Mouse (Mus musculus) thymus, postnatal 4 days (tissue): ENCODE measurements at regions not wholly inside any gene's neighbourhood (a gene's known extent, or its start where the extent isn't known, plus 50 kb on each side); places are given as distances from the start of the nearest gene placed in this dataset.
A peak's percentile ranks its signal among the peaks of the same experiment; 100 is the strongest.

ENCODE experiments used
- DNase-seq: peaks from one replicate; pipeline ENCODE4 v3.0.0; 2021

DNA sequence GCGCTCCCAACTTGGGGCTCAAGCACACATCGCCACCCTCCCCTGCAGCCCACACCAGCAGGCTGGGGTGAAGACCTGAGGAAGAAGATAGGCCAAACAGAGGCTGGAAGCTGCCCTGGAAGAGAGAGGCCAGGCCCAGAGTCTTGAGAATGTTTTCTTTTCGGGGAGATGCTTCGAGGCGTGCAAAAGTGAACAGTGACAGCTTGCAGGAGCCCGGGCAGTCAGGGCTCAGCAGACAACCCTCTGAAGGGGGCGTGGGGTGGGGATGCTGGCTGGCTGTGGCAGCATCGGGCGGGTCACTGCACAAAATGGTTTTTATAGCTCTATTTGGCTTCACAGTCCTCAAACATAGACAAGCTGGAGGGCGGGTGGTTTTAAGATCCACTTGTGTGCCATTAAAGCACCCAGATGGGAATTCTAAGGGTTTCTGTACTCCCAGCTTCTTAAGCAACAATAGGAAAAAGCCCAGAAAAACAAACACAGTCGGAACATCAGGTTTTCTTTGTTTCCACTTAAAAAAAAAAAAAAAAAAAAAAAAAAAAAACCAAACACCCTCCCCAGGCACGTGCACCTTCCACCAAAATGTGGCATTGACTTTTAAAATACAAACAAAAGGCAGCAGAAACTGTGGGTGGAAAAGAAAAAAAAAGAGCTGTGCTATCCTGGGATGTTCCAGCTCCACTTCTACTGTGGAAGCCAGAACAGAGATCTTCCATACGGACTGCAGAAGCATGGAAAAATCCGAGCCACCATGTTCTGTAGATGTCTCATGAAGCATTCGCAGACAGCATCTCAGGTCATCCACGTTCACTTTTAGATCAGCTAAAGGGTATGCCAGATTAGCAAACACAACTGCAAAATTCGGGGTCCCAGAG is 123.5 kb downstream of the Ly86 start:
- DNase-seq: no peak

DNA sequence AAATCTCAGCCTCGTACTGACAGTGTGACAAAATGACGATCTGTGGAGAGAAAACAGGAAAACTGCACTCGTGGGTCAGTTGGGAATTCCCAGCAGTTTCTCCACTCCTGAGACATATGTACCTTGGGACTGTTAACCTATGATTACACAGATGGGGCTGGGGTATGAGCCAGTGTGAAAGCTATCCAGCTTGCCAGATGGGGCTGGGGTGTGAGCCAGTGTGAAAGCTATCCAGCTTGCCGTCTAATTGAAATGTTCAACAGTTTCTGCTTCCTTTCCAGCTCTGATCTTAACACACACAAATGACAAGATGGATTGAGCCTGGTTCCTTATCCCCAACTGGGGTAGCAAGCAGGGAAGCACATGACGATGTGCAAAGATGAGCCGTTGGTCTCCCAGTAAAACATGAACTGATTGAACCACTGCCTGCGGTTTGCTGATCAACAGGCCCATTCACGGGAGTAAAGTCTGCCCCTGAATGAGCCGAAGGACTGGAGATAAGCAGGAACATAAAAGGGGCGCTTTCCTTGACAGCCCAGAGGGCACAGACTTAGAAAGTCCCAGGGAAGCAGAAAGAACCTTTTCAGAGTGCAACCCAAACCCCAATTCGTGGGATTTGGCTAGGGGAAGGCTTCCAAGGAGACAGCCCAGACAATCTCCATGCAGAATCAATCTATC is 125.4 kb downstream of the Ly86 start:
- DNase-seq: no peak

DNA sequence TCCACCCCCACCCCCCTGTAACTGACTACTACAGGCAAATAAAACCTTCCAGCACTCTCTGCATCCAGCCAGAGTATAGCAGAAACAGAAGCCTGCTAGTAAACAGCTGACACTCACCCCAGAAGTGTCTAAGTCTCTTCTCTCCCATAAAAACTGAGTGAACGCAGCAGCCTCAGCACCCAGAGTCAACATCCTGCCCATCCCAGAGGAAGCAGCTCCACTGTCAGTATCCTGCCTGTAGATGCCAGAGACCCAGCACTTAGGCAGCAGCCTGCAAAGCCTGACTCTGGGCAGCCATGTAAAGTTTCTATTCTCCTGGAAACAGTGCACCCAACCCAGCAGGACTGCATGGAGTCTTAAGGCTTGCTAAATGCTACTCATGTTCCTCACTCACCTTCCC is 128.4 kb downstream of the Ly86 start:
- no peak for DNase-seq

DNA sequence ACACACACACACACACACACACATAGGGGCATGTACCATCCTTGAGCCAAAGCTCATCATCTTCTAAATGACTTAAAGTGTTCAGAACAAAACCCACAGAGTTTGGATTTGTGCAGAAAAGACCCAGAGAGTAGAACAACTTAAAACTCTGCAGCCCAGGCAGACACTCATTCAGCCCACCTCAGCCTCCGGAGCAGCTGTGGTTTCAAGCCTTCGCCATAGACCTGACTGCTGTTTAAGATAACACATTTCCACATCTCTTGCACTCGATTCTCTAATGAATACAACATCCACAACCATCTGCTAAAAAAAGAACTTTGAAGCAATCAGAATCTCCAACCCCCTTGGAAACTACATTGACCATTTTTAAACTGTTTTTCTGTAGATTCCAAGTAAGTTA is 130.8 kb downstream of the Ly86 start:
- DNase-seq: peak; percentile 17

DNA sequence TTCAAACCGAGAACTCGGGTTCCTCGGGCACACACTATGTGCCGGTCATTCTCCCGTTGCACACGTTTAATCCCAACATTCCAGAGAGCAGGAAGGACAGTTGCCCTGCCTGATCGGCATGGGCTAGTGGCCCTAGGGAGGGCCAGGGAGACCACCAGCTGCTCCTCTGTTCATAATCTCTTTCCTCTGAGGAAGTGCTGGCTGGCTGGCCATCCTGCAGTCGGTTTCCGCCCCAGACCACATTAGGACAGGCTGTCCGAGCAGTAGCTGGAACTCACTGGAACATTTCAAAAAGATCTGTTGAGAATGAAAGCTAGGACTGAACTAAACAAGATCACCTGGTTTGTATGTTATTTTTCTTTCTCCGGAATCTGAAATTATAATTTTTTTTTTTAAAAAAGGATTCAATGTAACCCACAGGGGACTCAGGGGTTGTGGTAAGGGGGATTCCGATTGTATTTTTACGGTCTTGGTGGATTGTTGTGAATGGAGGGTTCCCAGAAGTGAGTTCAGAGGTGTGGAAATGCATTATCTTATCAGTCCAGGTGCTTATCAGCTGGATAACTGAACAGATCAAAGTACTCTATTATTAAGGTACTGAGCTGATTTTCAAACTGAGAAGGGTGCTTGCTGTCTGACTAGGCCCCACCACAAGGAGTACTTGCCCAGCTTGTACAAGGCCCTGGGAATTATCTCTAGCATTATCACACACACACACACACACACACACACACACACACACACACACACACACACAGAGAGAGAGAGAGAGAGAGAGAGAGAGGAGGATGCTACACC is 131.4 kb downstream of the Ly86 start:
- DNase-seq: no peak

DNA sequence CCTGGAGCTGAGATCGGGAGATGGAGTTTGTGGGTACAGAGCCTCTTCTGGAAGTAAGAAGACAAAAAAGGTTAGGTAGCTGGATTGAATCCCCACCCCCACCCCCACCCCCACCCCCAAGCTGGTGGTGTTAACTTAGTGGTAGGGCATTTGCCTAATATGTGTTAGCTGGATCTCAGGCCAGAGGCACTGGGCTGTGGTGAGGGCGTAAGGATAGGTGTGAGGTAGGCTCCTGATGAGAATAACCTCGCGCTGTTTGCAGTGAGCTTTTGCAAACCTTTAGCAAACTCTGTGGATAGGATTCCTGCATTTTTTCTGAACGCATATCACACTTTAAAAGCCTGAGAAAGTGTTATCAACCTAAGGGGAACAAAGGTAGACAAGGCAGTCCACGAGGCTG is 132.3 kb downstream of the Ly86 start:
- no peak for DNase-seq

DNA sequence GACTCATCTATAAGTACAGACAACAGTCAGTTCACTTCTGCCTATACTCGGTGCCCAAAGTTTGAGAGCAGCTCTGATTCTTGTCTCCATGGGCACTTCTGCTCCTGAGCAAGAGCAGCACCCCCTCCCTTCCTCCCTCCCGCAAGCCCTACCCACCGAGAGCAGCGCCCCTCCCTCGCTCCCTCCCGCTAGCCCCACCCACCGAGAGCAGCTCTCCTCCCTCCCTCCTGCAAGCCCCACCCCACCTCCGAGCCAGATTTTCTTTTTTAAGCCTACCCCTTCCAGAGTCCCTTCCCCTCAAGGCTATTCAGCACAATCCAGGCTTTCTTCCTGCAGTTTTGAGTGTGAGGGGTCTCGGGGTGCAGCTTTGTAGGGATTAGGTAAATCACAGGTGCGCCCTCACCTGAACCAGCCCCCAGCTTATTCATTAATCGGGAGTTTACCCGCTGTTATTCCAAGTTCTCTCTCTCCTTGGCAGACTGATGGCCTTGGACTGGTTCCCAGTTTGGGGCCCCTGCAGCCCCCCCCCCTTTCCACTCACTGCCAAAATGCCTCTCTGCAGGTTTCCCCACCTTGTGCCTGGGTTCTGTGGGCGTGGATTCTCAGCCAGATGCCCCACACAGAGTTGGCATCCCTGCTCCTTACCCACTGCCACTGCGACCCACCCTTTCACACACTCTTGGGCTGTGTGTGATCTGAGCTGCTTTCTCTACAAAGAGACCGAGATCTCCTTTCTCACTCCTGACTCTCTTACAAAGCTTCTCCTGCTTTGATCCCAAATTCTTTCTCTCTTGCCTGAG is 132.9 kb downstream of the Ly86 start:
- peak; percentile 67 for DNase-seq

DNA sequence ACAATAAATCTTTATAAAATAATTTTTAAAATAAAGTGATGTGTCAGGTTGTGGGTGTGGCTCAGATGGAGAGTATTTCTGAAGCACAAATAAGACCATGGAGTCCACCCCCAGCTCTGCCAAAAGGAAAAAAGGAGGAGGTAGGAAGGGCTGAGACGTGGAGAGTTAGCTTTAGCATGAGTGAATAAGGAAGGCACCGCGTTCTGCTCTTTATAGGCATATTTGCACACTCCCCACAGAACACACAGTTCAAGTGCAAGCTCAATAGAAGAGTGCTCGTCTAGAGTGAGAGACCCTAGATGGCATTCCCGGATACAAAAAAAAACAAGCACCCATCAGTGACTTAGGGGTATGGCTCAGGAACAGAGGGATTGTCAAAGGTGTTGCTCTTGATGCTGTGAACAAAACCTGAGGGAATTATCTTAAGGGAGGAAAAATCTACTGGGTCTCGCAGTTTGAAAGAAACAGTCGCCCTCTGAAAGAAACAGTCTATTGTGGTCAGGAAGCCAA is 134.2 kb downstream of the Ly86 start:
- DNase-seq: no peak

DNA sequence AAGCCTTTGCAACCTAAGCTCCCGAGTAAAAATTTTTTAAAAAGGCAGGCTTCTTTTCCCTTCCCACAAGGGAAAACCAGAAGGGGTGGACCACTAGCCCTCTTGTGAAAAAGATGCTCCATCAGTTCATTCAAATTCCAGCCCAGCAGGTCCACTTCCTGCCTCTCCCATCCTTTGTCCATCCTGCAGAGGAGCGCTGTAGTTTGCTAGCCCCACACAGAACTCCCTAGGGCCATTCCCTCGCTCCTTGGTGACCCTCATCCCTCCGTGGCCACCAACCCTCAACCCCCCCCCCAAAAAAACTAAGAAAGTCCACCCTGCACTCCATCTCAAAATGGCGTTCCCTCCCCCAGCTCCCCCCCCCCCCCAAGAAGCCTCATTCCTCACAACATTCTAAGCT is 136.5 kb downstream of the Ly86 start:
- DNase-seq: no peak

DNA sequence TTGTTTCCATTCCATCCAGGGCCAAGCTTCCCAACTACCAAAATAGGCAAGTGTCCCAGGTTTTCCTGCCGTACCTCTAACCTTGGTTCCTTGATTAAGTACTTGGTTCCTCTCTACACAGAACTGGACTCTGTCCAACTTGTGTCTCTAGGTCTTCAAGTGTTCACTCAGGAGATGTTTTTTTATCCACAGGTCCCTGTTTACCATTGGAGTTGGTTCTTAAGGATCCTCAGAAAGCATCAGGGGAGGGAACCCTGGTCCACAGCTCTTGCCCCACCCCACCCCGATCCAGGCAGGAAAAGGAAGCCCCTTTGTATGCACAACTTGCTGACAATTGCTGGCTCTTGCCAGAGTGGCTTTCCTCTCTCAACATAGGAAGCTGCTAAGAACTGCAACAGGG is 137.0 kb downstream of the Ly86 start:
- DNase-seq: no peak

DNA sequence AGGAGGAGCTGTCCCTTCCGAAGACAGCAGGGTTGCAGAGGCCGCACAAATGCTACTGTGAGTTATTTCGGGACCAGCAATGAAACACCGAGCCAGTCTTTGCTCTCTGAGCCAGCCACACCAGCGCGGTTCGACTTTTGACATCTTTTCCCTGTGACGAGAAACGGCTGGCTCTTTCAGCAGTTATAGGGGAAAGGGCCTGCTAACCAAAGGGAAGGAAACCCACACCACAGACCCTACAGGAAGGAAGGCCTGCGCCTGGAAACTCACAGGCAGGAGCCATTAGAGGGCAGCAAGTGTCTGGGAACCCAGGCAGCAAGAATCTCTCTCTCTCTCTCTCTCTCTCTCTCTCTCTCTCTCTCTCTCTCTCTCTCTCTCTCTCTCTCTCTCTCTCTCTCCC is 137.6 kb downstream of the Ly86 start:
- DNase-seq: peak; percentile 67

DNA sequence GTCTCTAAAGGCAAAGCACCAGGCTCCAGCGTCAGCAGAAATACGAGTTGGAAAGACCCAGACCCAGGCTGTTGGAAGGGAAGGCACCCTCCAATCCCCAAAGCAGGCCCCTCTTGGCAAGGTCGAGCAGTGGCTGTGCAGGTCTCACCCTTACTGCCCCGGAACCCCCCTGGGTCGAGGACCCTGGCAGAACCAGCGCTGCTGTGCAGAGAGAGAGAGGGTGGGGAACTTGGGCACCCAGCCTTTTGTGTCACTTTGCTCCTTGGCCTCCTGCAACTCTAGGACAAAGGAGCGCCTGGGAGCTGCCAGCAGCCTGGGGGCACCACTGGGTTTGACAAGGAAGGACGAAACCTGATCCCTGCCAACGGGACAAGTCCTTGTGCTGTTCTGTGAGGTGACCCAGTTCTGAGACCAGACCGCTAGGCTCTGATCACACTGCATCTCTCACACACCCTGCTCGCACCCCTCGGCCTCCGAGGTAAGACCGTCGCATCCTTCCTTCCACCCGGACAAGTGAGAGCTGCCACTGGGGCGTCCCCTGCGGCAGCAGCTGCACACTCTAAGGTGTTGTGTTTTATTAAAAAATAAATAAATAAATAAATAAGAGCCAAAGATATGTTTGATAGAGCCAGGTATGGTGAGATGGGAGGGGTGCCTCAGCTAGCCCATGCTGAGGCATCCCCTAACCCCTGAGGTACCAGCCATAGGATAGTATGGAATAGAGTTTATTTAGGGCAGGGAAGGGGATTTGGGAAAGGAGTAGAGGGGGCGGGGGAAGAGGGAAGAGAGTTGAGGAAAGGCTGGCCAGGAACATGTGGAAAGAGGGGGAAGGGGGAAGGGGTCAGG is 138.2 kb downstream of the Ly86 start:
- DNase-seq: peak; percentile 54

DNA sequence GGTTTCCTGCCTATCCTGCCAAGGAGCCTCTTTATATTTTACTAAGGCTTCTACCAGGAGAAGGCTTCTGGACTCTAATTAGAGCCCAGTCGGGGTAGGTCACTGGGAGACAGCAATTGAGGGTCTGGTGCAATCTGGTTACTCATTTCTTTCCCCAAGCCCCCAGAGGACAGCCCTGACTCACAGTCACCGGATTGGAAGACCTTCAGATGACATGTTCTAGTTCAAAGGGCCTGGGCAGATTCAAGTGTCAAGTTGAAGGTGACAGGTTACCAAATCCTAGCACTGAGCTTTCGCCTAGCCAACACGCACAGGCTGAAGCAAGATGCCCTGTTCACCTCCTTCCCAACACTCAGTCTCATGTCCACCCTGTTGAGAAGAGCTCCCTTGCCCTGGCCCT is 139.6 kb downstream of the Ly86 start:
- no peak for DNase-seq

DNA sequence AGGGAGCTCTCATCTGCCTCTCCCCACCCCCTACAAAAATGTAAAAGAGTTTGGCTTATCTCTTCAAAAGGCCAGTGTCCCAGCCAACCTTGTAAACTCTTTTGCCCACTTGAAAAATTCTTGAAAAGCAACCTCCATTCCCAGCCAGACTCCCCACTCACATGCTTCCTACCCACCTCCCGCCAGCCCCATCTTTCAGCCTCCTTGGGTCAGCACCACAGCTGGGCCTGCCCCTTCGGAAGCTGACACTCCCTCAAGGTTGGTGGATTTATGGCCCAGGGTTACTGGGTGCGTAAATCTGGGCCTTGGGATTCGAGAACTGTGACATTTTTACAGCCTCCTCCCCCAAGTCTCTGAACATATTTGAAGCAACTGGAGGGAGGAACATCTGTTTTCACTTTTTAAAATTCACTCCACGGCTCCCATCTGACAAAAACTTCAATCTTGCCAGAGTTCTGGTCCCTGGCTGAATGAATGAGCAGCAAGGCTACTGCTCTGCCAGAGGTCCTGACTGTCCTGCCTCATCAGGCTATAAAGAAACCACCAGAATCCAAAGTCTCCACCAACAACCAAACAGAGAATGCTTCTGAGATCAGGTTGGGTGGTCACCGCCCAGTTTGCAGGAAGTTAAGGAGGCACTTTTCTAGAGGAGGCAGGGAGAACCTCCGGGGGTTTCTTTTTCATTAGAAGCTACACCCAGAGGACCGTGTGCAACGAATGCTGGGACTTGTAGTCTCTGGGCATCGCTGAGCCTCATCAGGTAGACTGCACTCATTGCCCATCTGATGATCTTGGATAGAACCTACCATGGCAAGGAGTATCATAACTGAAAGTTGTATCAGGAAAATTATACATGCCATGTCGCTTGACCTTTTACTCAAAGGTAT is 147.3 kb downstream of the Ly86 start:
- no peak for DNase-seq

DNA sequence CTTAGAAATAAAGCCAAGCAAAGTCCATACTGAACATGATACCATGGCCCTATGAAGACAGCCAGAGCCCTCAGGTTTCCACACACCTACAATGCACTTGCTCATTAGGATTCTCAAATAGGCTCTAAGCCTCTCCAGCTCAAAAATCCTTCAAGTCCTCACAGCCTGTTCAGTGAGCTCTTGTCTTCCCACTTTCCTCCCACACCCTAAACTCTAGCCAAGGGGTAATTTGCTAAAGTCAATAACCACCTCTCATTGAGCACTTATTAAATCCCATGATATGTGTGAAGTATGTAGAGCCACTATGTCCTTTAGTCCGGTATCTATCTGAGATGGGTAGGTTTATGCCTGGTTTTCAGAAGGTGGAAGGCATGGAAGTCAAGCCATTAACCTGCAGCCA is 148.3 kb downstream of the Ly86 start:
- no peak for DNase-seq

DNA sequence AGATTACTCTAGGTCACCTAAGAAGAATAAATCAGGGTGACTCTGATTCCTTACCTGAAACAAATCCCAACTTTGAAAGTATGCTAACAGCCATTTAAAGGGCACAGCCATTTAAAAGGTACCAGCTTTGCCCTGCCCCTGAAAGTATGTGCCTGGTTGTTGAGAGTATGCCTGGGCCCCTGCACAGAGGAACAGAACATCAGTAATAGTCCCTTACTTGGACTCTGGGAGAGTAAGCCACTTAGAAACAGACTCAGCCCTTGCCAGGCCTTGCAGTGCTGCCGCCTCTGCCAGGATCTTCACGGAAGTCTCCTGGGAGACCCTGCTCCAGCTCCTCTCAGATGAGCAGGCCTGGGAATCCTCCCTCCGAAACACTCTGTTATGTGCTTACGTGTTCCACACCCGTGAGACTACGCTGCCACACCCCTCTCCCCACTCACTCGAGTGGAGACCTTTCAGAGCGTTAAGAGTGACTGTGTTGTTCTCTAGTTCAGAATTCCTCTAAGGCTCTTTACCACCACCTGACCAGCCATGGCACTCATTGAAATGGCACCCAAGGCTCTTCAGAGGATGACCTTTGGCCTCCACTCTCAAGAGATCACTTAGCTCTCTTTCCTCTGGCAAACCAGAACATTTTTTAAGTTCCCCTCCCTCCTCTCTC is 150.4 kb downstream of the Ly86 start:
- no peak for DNase-seq

DNA sequence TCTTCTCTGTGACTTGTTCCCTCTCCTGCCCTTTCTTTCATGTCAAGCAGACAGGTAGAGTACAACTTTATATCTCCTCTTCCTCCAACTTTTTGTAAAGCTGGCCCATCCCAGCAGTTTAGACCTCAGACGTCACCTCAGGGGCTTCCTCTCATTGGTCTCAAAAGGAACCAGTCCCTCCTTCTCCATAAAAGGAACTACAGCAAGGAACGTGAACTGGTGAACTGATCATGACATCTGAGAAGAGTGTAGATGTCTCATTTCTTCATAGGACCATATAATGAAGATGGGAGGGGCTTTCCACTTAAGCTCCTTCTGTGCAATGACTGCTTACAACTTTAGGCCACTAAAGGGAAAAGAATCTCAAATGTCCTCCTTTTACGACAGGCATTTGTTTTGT is 153.0 kb downstream of the Ly86 start:
- DNase-seq: no peak

DNA sequence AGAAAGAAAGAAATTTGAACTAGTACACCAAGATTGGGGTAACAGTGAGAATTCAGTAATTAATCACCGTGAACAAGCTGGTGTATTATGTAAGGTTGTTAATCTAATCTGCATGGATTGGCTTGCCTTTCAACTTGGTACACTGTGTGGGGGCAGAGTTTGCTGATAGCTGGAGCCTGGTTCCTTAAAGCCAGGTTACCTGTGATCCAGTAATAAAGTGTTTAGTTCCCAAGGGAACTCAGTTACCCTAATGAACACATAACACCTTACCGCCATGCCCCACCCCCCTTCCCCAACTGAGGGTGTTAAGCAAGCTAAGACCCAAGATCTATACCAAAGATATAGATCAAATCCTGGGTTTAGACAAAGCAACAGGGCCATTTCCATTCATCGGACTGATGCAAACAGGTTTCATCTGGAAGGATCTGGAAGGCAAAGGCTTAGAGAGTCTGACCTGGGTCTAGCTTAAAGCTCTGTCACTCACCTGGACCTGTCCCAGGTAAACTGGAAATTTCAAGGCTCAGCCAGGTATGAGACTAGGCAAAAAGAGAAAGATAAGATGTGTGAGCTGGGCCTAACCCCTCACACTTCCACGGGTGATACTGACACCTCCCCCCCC is 155.8 kb downstream of the Ly86 start:
- DNase-seq: no peak

DNA sequence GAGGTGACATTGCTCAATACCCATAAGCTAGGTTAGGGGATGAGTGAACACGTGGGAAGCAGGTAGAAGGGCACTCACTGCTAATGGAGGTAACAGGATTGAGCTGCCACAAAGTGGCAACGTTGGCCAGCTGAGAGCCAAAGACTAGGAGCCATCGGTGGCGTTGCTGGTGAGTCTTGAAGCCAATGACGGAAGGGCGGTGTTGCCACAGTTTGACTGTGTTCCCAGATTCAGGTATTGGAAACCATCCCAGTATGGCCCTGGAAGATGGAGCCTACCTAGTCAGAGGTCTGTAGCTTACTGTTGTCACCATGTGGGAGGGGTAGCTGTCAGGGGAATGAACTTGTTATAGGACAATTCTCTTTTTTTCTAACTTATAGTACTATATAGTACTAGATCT is 158.4 kb downstream of the Ly86 start:
- DNase-seq: no peak

DNA sequence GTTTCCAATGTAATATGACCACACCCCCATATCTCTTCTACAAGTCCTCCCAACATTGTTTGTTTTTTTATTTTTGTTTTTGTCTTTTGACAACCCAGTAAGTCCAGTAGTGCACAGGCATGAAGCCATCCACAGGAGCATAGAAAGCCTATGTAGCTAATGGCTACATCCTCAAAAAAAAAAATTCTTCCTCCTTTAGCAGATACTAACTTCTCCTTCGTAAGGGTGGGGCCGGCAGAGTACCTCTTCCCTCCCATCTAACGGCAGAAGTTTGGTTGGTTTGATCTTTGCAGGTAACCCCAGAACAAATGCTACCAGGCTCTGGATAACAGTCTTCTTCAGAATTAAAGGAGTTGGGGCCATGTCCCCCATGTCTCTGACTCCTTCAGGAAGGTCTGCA is 158.9 kb downstream of the Ly86 start:
- DNase-seq: no peak
